Mouse (Mus musculus): ENCODE data around the gene Slc22a17.

DNA sequence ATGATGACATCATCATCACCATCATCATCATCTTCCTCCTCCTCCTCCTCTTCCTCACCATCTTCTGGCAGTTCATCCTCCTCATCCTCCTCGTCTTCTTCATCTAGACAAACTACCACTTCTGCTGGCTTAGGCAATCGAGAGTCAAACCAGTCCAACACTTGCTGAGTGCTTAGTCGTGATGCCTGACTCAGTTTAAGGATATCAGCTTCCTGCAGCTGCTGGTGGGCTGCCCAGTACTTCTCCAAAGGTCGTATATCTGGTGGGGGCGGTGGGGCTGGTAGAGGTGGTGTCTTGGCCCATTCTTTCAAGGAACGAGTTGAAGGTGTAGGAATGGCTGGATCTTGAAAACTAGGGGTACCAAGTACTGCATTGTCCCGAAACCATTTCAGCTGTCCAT is 56.2 kb downstream of the Slc22a17 start:
- TF ChIP-seq POLR2A (IDR thresholded peaks at IDR 0.05; ENCODE audit: borderline replicate concordance, low read depth, low read length) (no peak), CTCF (IDR thresholded peaks at IDR 0.05; ENCODE audit: low read depth, low read length) (no peak)
